Mouse (Mus musculus): ENCODE results near the gene Etd. TPM values are rescaled to one million over a fixed set of nuclear protein-coding genes. Genes with fewer than 3 reads are reported as not detected.
"Not testable (repeated sequence)": the region's sequence is repeated elsewhere in the genome, so short reads cannot be mapped to it uniquely, and the experiment has no call there.

Etd gene
- polyA plus RNA-seq (2015; fragmentation: Nextera tagmentation; extraction: Ambion mirVana) = not detected in 2 replicates

GRCm38 (mm10) chrX:53434618-53435017 is at the start of gene Etd:
Etd (plus strand) TSS chrX:53434918.
- H3K36me3 ChIP-seq = no peaks in the 10 kb centered on the region
- H3K9me3 ChIP-seq (replicated peaks) = no peaks in the 10 kb centered on the region
- no peak within 1 kb of the TSS for H3K27ac ChIP-seq
- H3K4me3 ChIP-seq = no peak within 1 kb of the TSS
- H3K27me3 ChIP-seq = no peaks in the 10 kb centered on the region
- H3K9ac ChIP-seq = no peak within 1 kb of the TSS
- no peaks in the 10 kb centered on the region for H3K4me1 ChIP-seq (replicated peaks)
- WGBS = 84% methylated on average over 3 of the region's 3 CpGs
- no peak within 1 kb of the TSS for H3K4me2 ChIP-seq
- ATAC-seq (replicated peaks; ENCODE audit: insufficient number of reproducible peaks, insufficient read depth, low FRiP score, low read depth) = no peak

- no peak overlapping the region for H3K4me2 ChIP-seq
- no peaks in the 10 kb centered on the region for H3K36me3 ChIP-seq
- ATAC-seq (replicated peaks; ENCODE audit: insufficient number of reproducible peaks, insufficient read depth, low FRiP score, low read depth) = 0 out of 2 replicates have a peak, but pooled peaks have one; percentile 22
- no peaks in the 10 kb centered on the region for H3K27me3 ChIP-seq
- peak overlapping the region; percentile 77 for H3K27ac ChIP-seq
- WGBS = 32% methylated on average over 3 of the region's 3 CpGs
- H3K4me3 ChIP-seq = no peak overlapping the region
- H3K9ac ChIP-seq = no peak overlapping the region
- no peaks in the 10 kb centered on the region; the same call in 1 of the 2 replicates for H3K4me1 ChIP-seq (replicated peaks)
- no peaks in the 10 kb centered on the region for H3K9me3 ChIP-seq (replicated peaks)
Observed at GRCm38 (mm10) chrX:53386362-53386761, 48.4 kb upstream of the Etd start.

DNA sequence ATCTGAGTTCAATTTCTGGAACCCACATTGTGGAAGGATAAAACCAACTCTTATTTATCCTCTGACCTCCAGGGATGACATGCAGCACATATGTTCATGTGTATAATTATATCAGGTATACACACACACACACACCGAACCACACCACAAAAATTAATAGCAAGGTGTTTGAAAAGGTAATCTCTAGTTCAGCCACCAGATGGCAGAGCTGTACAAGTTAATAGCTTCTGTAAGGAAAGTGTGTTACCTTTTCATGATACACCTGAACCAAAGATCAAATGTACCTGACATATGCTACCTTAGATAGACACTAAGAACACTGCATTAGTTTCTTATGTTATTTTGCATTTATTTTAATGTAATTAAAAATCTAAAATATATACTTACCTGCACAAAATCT is 1.8 kb upstream of the Etd start:
- Histone ChIP-seq H3K27me3 (no peaks in the 10 kb centered on the region), H3K4me3 (no peak overlapping the region), H3K9ac (no peak overlapping the region), H3K27ac (no peak overlapping the region), H3K4me1 (replicated peaks) (no peaks in the 10 kb centered on the region), H3K4me2 (no peak overlapping the region), H3K9me3 (replicated peaks) (no peaks in the 10 kb centered on the region), H3K36me3 (no peaks in the 10 kb centered on the region)
- ATAC-seq (replicated peaks; ENCODE audit: insufficient number of reproducible peaks, insufficient read depth, low FRiP score, low read depth) = no peak
- 65% methylated on average over 1 of the region's 1 CpGs for WGBS

DNA sequence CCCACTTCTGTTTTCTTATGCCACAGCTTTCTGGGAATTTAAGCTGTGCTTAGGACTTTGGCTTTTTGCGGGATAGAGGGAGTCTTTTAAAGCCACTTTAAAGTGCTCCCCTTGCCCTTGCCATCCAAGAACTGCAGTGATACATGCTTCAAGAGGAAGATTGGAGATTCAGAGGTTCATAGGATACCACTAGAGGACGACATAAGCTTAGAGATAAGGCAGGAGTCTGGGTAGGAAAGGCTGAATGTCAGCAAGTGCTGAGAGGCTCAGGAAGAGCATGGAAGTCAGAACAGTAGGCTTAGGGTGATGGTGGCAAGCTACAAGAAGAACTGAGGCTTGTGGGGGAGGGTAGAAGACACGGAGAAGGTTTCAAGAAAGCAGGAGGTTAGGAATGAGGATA is 24.9 kb downstream of the Etd start:
- WGBS = 39% methylated on average over 3 of the region's 3 CpGs
- Histone ChIP-seq H3K27me3 (no peaks in the 10 kb centered on the region), H3K4me3 (no peak overlapping the region), H3K9ac (no peak overlapping the region), H3K27ac (no peak overlapping the region), H3K36me3 (no peaks in the 10 kb centered on the region), H3K4me1 (replicated peaks) (no peaks in the 10 kb centered on the region), H3K4me2 (no peak overlapping the region), H3K9me3 (replicated peaks) (no peaks in the 10 kb centered on the region)
- no peak for ATAC-seq (replicated peaks; ENCODE audit: insufficient number of reproducible peaks, insufficient read depth, low FRiP score, low read depth)

DNA sequence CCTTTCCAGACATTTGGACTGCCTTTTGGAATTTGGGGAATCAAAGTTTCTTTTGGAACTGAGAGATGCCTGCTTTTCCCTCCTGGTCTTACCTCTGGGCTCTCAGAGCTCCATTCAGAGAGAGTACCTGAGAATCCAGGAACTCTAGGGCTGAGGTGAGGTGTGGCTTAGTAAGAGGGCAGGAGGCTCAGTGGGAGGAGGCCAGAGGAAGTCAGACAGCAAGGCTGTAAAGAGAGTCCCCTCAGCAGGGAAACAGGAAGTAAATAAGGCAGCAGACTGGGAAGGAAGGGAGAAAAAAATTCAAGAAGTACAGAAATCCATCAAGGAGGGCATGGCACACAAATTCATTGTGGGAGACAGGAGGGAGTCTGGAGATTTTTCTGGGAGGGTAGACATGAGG is 29.5 kb downstream of the Etd start:
- not testable (repeated sequence) for H3K9me3 ChIP-seq (replicated peaks); H3K27ac ChIP-seq; H3K4me2 ChIP-seq; H3K27me3 ChIP-seq; H3K4me3 ChIP-seq; H3K4me1 ChIP-seq (replicated peaks); H3K9ac ChIP-seq; ATAC-seq (replicated peaks; ENCODE audit: insufficient number of reproducible peaks, insufficient read depth, low FRiP score, low read depth); H3K36me3 ChIP-seq

Other genes starting within 250 kb of the Etd start
- gene Plac1, start 194.8 kb upstream of the Etd start, polyA plus RNA-seq (2015; fragmentation: Nextera tagmentation; extraction: Ambion mirVana) = 5.8 TPM in 2 replicates
- gene Fam122b, start 165.1 kb upstream of the Etd start, polyA plus RNA-seq (2015; fragmentation: Nextera tagmentation; extraction: Ambion mirVana) = 22.5 and 23.1 TPM in 2 replicates
- gene Fam122c, start 161.5 kb upstream of the Etd start, polyA plus RNA-seq (2015; fragmentation: Nextera tagmentation; extraction: Ambion mirVana) = not detected in 2 replicates
- 51.1 and 61.9 TPM in 2 replicates for gene Mospd1, start 64.4 kb upstream of the Etd start, polyA plus RNA-seq (2015; fragmentation: Nextera tagmentation; extraction: Ambion mirVana)
- 48.3 and 51.9 TPM in 2 replicates for gene Rtl8c, start 173.1 kb downstream of the Etd start, polyA plus RNA-seq (2015; fragmentation: Nextera tagmentation; extraction: Ambion mirVana)
- gene Gm14597, start 174.1 kb downstream of the Etd start, polyA plus RNA-seq (2015; fragmentation: Nextera tagmentation; extraction: Ambion mirVana) = not detected in 2 replicates
- gene Rtl8a, start 208.8 kb downstream of the Etd start, polyA plus RNA-seq (2015; fragmentation: Nextera tagmentation; extraction: Ambion mirVana) = 92.8 and 104 TPM in 2 replicates
- 75.1 and 75.5 TPM in 2 replicates for gene Rtl8b, start 235.5 kb downstream of the Etd start, polyA plus RNA-seq (2015; fragmentation: Nextera tagmentation; extraction: Ambion mirVana)